Mouse (Mus musculus): ENCODE results near the gene Plekha3.

Plekha3 gene

DNA sequence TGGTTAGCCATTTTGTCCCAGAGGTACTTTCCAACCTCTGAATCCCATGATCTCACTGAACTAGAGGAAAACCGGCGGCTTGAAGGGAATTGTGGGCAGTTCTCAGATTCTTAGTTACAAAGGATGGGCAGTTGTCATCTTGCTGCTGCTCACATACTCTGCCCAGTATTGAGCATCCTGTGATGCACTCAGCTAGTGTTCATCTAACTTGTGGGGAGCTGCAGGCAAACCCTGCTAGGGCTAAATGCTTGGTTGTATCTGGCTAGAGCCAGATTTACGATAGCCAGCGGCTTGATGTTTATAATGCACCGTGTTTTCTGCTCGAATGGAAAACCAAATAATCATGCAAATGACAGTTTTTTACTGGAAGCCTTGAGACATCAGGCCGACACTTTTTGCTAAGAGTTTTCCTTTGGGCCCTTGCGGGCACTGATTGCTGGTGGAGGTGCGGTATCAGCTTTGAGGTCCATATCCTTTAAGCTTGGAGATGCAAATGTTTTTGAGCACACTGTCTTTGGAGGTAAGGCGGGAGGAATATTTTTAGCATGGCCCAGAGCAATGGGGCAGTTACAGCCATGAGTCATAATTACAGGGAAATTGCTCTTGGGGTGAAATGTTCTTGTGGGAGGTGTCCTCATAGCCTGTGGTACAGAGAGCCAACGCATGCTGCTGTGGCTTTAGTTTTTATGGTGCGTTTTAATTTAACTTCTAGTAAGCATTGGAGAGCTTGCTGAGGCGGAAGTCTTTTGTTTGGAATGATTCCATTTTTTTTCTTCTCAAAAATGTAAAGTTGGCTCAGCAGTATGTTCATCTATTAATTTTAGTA is 1.5 kb downstream of the Plekha3 start:
- no peak for DNase-seq (ENCODE audit: low read depth, low spot score)

DNA sequence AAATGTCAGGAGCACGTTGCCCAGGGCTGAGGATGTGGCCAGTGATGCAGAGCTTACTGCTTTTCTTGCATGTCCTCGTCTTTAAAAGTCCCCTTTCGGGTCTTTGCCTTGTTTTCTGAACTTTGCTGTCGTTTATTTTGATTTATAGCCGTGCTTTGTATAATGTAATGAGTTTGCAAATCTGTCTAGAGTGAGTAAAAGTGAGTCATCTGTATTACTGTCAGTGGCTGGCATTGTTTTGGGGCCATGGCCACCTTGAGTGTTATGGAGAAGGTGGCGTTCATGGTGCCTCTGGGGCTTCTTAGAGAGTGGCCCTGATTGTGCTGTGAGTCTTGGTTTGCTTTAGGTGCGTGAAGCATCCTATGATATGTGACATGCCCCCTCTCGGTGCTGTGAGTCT is 7.2 kb downstream of the Plekha3 start:
- DNase-seq (ENCODE audit: low read depth, low spot score) = no peak

DNA sequence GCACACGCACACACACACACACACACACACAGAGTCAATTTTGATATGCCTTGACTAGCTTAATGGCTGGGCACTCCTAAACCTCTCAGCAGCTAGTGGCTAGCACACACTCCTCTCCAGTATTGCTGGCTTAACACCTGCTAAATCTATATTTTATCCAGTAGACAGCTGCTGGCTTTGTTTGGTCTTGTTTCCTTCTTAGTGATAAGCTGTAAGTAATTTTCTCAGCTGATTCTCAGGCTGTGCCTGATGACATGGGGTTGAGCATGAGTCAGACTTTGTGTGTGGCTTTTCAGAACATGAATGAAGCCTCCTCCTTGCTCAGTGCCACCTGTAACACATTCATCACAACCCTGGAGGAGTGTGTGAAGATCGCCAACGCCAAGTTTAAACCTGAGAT is 11.9 kb downstream of the Plekha3 start:
- no peak for DNase-seq (ENCODE audit: low read depth, low spot score)

DNA sequence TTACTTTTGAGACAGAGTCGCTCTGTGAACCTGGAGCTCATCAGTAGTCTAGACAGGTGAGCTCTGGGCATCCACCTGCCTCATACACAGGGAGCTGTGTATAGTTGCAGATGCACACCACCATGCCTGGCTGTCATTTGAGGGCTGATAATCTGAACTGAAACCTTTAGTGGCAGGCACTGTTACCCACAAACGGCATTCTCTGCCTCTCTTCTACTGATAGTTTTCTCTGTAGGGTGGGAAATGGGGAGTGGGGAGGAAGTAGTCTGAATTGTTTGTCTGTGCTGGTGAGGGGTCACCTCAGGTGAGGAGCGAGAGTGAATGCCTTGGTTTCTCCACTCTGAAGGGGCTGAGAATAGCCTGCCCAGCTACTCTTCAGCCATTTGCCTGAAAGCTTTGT is 12.5 kb downstream of the Plekha3 start:
- DNase-seq (ENCODE audit: low read depth, low spot score) = no peak

DNA sequence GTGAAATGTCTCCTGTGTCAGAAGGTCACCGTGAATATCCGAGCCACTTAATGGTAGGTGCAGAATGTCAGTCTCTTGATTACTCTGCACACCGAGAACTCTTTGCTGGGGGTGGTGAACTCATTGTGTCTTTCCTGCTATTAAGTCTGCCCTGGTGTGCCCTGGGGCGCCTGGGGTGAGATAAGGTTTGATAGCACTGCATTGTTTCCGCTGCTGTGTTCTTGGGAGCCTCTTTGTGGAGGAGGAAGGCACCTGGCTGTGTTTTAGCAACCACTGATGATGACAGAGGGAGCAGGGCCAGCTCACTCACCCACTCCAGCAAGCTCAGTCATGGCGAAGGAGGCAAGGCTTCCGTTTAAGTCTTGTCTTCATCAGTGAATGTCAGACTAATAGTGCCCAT is 13.1 kb downstream of the Plekha3 start:
- peak; percentile 28 for DNase-seq (ENCODE audit: low read depth, low spot score)

DNA sequence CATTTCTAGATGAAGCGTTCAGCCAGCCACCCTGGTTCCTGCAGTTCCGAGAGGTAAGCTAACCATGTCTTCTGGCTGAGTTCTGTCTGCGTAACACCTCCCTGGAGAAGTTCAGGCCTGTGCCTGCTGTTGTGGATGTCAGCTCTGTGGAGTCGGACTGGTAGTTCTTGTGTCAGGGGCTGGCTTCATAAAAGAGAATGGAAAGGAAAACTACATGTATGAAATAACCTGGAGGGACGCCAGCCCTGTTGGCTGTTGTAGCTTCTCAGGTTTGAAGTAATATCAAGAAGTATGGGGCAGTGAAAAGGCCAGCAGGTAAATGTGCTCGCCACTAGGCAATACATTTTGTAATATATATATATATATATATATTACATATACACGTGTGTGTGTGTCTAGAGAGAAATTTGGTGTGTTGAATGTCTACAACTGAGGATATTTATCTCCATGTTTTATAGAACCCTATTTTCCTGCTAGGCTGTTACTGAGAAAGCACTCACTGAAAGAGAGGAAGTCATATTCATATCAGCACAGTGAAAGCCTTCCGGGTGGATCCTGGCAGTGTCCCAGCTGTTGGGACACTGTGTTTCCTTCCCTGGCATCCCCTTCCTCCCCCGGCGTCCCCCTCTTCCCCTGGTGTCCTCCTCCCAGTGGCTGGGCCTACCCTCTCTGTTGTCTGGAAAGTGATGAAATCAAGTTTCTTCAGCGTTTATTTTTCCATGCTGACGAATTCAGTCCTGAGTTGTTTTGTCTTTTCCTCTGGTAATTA is 15.5 kb downstream of the Plekha3 start:
- no peak for DNase-seq (ENCODE audit: low read depth, low spot score)

DNA sequence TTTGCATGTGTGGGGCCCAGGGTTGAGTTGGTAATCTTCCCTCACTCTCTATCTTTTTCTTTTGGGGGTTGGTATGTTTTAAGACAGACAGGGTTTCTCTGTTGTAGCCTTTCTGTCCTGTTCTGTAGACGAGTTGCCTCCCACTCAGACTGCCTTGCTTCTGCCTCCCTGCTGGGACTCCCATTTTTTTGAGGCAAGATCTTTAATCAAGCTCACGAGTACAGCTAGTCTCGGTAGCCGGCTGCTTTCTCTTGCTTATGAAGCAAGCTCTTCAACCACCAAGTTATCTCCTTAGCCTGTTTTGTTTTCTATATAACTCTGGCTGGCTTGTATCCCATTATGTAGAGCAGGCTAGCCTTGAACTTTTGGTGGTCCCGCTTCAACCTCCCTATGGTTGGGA is 18.7 kb downstream of the Plekha3 start:
- no peak for DNase-seq (ENCODE audit: low read depth, low spot score)

DNA sequence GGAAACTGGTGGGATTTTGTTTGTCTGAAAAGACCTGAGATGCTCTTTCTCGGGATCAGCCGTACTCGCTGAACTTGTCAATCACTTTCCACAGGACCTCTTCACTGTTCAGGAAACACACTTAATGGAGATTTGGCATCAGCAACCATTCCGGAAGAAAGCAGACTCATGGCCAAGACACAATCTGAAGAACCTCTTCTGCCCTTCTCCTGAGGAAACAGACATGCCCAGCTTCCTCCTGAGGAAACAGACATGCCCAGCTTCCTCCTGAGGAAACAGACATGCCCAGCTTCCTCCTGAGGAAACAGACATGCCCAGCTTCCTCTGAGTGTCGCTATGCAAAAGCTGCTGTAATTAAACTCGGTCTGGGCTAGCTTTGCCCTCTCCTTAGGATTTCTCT is 20.2 kb downstream of the Plekha3 start:
- no peak for DNase-seq (ENCODE audit: low read depth, low spot score)

DNA sequence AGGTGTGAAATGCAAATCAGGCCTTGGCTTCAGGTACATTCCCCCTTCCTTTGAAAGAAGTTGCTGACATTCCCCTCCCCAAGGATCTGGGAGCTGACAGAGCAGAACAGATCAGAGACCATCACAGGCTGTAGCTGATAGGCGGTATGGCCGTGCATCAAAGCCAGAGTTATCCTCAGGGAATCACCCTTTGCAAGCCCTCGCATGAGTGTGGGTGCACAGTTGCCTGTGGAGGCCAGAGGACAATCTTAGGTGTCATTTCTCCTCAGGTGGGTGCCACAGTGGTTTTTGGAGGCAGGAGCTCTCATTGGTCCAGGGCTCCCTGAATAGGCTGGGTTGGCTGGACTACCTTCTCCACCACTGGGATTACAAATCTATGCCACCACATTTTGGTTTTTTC is 27.1 kb downstream of the Plekha3 start:
- DNase-seq (ENCODE audit: low read depth, low spot score) = no peak

DNA sequence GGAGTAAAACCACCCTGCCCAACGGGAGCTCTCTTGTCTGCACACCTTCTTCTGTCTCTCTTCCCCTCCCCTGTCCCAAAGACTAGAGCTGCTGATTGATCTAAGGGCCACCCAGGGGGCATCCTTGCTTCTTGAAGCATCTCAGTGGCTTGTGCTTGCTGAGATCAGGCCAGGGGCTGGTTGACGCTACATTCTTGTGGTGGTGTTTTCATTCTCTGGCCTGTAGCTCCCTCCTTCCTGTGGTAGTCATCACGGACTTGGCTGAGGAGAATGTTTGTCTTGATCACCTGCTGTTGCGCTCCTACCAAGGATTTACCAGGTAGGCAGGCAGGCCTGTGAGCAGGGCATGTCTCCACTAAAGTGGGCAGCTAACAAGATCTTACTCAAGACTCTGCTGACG is 27.7 kb downstream of the Plekha3 start:
- DNase-seq (ENCODE audit: low read depth, low spot score) = no peak

DNA sequence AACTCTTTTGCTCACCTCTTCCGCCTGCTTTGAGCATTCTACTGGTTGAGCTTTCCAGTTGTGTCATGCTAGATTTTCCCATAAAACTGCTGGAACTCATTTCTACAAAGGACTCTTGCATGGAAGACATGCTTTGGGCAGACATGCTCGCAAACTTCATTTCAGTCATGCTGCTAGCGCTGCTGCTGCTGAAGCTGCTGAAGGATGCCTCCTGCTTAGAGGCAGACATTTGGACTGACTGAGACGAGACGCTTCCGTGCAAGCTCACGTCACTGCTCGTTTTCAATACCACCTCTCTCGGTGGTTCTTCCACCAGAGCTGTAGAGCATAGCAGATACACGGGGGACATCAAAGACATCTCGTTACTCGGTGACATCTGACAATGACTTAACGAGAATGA is 30.6 kb downstream of the Plekha3 start:
- no peak for DNase-seq (ENCODE audit: low read depth, low spot score)

DNA sequence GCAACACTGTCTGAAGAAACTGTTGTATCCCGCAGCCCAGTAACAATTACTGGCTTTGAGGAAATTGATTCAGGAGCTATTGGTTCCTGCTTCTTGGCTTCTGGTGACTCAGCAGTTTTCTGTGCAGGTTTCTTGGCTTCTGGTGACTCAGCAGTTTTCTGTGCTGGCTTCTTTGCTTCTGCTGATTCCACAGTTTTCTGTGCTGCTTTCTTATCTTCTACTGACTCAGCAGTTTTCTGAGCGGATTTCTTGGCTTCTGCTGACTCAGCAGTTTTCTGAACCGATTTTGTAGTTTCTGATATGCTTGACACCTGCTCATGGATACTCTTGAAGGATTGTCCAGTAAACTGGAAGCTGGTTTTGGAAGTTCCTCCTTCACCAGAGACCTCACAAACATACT is 33.4 kb downstream of the Plekha3 start:
- DNase-seq (ENCODE audit: low read depth, low spot score) = peak; percentile 60

DNA sequence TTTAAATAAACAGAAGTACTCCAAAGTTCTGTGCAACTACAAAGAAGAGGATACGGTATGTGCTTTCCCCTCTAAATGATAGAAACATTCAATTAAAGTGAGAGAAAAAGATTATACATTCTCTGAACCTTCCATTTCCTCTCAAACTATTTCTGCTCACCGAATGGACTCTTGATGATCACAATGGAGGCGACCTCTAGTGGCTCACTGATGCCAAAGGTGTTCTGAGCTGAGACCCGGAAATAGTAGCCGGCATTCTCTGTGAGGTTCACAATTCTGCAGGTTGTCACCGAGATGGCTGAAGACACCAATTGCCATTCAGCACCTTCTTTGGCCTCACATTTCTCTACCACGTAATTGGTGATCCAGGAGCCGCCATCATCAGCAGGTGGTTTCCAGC is 39.9 kb downstream of the Plekha3 start:
- DNase-seq (ENCODE audit: low read depth, low spot score) = peak; percentile 73

DNA sequence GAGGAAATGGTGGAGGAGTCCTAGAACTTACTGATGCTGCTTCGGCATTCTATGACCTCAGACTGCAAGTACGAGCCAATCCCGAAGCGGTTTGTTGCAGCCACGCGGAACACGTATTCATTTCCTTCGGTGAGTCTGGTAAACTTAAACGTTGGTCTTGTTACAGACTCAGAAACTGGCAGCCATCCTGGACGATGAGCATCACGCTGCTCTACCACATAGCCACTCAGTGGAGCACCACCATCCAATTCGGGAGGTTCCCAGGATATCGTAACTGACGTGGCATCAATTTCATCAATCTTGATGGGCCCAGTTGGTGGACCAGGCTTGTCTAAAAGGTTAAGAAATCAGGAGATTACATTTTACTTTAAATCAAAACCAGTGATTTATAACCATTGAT is 44.6 kb downstream of the Plekha3 start:
- DNase-seq (ENCODE audit: low read depth, low spot score) = no peak

Data from ZHBTc4 (cell line).